Mouse (Mus musculus) kidney, adult 11 months (tissue): ENCODE measurements around the gene Hrh2.

ENCODE experiments used
- DNase-seq: peaks from one replicate; pipeline ENCODE4 v3.0.0; 2022

Hrh2 gene

DNA sequence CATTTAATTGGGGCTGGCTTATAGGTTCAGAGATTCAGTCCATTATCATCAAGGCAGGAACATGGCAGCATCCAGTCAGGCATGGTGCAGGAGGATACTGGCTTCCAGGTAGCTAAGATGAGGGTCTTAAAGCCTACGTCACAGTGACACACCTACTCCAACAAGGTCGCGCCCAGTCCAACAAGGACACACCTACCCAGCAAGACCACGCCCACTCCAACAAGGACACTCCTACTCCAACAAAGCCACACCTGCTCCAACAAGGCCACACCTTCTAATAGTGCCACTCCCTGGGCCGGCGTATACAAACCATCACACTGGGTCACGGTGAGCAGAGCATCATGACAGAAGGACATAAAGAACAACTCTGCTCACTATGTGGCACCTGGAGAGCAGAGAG lies 80.1 kb downstream of the Hrh2 start:
- DNase-seq: no peak

DNA sequence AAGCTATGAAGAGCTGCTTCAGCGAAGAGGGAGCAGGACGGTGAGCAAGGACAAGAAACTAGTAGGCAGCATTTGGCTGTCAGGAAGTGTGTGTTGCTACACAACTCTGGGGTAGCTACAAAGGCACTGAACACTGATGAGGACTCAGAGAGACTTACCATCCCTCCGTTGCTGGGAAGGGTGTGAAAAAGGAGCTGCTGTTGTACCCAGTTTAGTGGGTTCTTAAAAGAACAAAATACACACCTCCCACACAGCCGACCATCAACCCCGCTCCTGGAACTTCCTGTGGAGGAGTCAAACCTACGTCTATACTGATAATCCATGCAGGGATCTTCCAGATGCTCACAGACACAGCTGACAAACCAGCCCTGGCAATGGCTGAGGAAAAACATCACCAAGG lies 85.5 kb downstream of the Hrh2 start:
- DNase-seq: no peak

DNA sequence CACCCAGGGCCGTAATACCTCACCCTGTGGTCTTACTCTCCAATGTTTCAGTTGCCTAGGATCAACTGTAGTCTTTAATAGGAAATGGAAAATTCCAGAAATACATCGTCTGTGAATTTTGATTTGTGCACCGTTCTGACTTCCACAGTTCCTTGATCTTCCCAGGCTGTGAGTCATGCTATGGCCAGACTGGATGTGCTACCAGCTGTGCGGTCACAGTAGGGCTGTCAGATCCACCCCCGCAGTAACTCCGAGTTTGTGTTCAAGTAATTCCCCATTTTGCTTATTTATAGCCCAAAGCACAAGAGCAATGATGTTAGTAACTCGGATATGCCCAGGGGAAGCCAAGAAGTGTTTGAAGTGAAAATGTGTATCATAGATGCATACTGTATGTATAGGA lies 88.4 kb downstream of the Hrh2 start:
- no peak for DNase-seq

DNA sequence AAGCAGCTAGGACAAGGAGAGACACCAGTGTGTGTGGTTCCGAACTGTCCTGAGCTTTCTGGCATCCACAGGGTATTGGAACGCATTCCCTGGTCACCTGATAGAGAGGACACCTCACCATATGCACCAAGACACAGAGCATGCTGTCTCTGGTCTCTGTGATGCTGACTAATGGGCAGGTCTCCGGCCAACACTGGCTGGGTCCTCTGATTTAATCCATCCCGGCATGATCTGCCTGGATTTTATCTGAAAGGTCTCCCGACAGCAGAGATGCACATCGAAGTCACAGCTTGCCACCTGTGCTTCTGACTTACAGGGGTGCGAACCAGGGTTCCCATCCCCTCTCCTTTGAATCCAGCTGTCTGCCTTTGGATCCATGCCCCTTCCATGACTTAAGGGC lies 89.2 kb downstream of the Hrh2 start:
- DNase-seq: no peak

DNA sequence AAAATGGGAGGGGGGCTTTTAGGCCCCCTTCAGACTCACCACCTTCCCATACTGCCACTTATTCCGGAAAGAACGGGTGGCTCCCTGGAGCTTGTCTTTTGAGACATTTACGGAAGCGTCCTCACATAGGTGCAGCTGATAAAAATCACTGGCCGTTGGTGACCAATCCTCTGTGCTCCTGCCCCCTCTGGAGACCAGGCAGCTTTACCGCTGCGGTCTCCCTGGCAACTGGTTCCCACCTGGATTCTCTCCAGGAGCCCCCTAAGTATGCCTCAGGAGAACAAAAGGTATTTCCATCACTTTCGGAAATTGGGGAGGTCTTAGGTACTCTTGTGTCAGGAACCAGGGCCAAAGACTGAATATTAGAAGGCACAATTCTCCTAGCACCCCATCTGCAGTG lies 89.7 kb downstream of the Hrh2 start:
- DNase-seq: no peak

DNA sequence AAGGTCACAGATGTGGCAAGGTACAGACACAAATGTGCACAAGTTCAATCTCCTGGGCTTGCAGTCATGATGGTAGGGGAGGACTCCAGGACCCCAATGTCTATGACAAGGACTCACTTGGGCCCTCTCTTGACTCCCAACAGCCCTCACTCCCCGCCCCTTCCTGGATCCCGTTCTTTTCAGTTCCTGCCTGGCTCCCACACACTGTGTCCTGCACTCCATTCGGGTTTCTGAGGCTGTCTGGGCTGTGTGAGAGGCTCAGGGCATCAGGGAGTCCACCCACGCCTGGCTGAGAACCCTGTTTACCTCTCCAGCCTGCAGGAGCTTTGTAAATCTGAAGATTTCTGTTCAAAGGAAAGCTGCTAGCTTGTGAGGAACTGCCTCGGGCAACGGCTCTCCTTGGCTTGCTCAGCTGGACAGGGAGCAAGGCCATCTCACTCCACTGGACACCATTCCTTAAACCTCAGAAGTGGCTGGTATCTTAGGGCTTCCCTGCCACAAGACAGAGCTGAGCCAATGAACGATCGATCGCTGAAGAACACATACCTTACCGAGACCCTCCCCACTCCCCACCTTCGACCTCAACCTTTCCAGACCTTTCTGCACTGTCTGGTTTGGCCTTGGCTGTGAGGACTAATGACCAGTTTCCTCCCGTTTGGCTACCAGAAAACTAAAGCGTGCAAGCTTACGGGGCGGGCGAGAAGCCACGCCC lies 90.4 kb downstream of the Hrh2 start:
- DNase-seq: no peak

DNA sequence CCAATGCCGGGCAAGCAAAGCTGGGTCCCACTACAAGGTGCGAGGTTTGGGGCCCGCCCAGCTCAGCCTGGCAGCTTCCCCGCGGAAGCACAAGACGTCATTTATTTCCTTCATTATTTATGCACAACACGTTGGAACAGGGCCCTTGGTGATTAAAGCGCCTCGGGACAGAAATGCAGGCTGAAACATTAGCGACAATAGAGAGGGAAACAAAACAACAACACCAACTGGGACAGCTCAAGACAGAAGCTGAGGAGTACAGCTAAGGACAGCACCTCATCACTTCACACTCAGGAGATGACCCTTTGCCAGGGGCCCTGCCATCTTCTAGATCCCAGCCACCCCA lies 90.9 kb downstream of the Hrh2 start:
- no peak for DNase-seq
